Mouse (Mus musculus) lung, postnatal 36 days (tissue): ENCODE measurements around the gene Tmem86b.
A peak's percentile ranks its signal among the peaks of the same experiment; 100 is the strongest.

Experiments used
- DNase-seq: peaks from one replicate; pipeline ENCODE4 v3.0.0; 2022; ENCODE audit warnings: mixed read lengths

Gene Tmem86b

GRCm38 (mm10) chr7:4631031-4631430 is at the start of gene Tmem86b:
Gene Tmem86b, minus strand, starts transcription at chr7:4631422.
- no peak for DNase-seq

- DNase-seq: no peak
Observed at GRCm38 (mm10) chr7:4675200-4675599, 44.0 kb upstream of the Tmem86b start.

GRCm38 (mm10) chr7:4674114-4674731 is 43.0 kb upstream of the Tmem86b start:
- no peak for DNase-seq

- peak; percentile 71 for DNase-seq
Observed at GRCm38 (mm10) chr7:4671956-4672355, 40.7 kb upstream of the Tmem86b start.

GRCm38 (mm10) chr7:4670655-4671255 is 39.5 kb upstream of the Tmem86b start:
- no peak for DNase-seq

GRCm38 (mm10) chr7:4669156-4669555 is 37.9 kb upstream of the Tmem86b start:
- no peak for DNase-seq

GRCm38 (mm10) chr7:4668506-4668905 is 37.3 kb upstream of the Tmem86b start:
- DNase-seq: no peak

- DNase-seq: no peak
Observed at GRCm38 (mm10) chr7:4666871-4667270, 35.6 kb upstream of the Tmem86b start.

GRCm38 (mm10) chr7:4663742-4664141 is 32.5 kb upstream of the Tmem86b start:
- DNase-seq: no peak

- no peak for DNase-seq
Observed at GRCm38 (mm10) chr7:4663179-4663578, 32.0 kb upstream of the Tmem86b start.

- DNase-seq: no peak
Observed at GRCm38 (mm10) chr7:4659911-4660443, 28.8 kb upstream of the Tmem86b start.

GRCm38 (mm10) chr7:4658912-4659551 is 27.8 kb upstream of the Tmem86b start, which contains the start of gene Ppp6r1:
Gene Ppp6r1, minus strand, starts transcription at chr7:4659019.
- peak; percentile 98 for DNase-seq

- DNase-seq: no peak
Observed at GRCm38 (mm10) chr7:4658128-4658907, 27.1 kb upstream of the Tmem86b start.

- DNase-seq: peak; percentile 43
Observed at GRCm38 (mm10) chr7:4657521-4658127, 26.4 kb upstream of the Tmem86b start.

- no peak for DNase-seq
Observed at GRCm38 (mm10) chr7:4656818-4657217, 25.6 kb upstream of the Tmem86b start.

- no peak for DNase-seq
Observed at GRCm38 (mm10) chr7:4655916-4656315, 24.7 kb upstream of the Tmem86b start.

- DNase-seq: no peak
Observed at GRCm38 (mm10) chr7:4655393-4655792, 24.2 kb upstream of the Tmem86b start.

GRCm38 (mm10) chr7:4654221-4654620 is 23.0 kb upstream of the Tmem86b start:
- no peak for DNase-seq

GRCm38 (mm10) chr7:4653780-4654179 is 22.6 kb upstream of the Tmem86b start:
- DNase-seq: peak; percentile 82

GRCm38 (mm10) chr7:4653351-4653750 is 22.1 kb upstream of the Tmem86b start:
- no peak for DNase-seq

- no peak for DNase-seq
Observed at GRCm38 (mm10) chr7:4652726-4653125, 21.5 kb upstream of the Tmem86b start.

- DNase-seq: peak; percentile 36
Observed at GRCm38 (mm10) chr7:4651581-4651980, 20.4 kb upstream of the Tmem86b start.

GRCm38 (mm10) chr7:4647992-4648391 is 16.8 kb upstream of the Tmem86b start:
- DNase-seq: no peak
